Mouse (Mus musculus) hindbrain, embryonic 14.5 days (tissue): ENCODE measurements around the gene Metrn. TPM values are rescaled to one million over a fixed set of nuclear protein-coding genes. Genes with fewer than 3 reads are reported as not detected.
A peak's percentile ranks its signal among the peaks of the same experiment; 100 is the strongest.

ENCODE experiments used
- ATAC-seq: fragments of 200-750 bp; cut with Nextera tagmentation; 2 replicates; pipeline ENCODE4 v1.8.0; 2017; ENCODE audit warnings: moderate number of reproducible peaks, mild to moderate bottlenecking, moderate TSS enrichment, moderate library complexity; ENCODE audit not compliant: low FRiP score
- DNase-seq: peaks from one replicate; pipeline ENCODE4 v3.0.0-alpha.2; 2015; ENCODE audit warnings: low spot score
- H3K27ac ChIP-seq: fragments of 300-500 bp; sonication (generic); 2 replicates; pipeline ENCODE4 v1.5.1; 2014; ENCODE audit warnings: mild to moderate bottlenecking, moderate library complexity
- H3K27me3 ChIP-seq: fragments of 300-500 bp; sonication (generic); 2 replicates; pipeline ENCODE4 v1.6.1; 2014; ENCODE audit warnings: mild to moderate bottlenecking, low read length, mixed read lengths; ENCODE audit not compliant: control insufficient read depth, insufficient read depth
- H3K36me3 ChIP-seq: fragments of 300-500 bp; sonication (generic); replicated peaks from 2 replicates; pipeline ENCODE4 v1.6.1; 2014; ENCODE audit not compliant: control insufficient read depth, insufficient read depth
- H3K4me1 ChIP-seq: fragments of 300-500 bp; sonication (generic); replicated peaks from 2 replicates; pipeline ENCODE4 v1.6.1; 2014; ENCODE audit warnings: antibody characterized with exemption, low read length, mixed read lengths; ENCODE audit not compliant: control insufficient read depth, insufficient read depth
- H3K4me2 ChIP-seq: fragments of 300-500 bp; sonication (generic); replicated peaks from 2 replicates; pipeline ENCODE4 v1.6.1; 2014; ENCODE audit warnings: mild to moderate bottlenecking, moderate library complexity
- H3K4me3 ChIP-seq: fragments of 300-500 bp; sonication (generic); replicated peaks from 2 replicates; pipeline ENCODE4 v1.5.1; 2014; ENCODE audit warnings: mild to moderate bottlenecking, low read length
- H3K9ac ChIP-seq: fragments of 300-500 bp; sonication (generic); 2 replicates; pipeline ENCODE4 v1.6.1; 2014
- H3K9me3 ChIP-seq: fragments of 300-500 bp; sonication (generic); 2 replicates; pipeline ENCODE4 v1.6.1; 2016; ENCODE audit warnings: low read length; ENCODE audit not compliant: control insufficient read depth
- WGBS: fragments of 180-500 bp; shearing (Covaris S2); extraction: QIAGEN DNeasy Blood & Tissue Kit; methylation state at CpG from one replicate; pipeline ENCODE4 v1.1.7; 2014; 5-methylcytosine and 5-hydroxymethylcytosine counted together
- polyA plus RNA-seq: library from polyadenylated mRNA; unstranded; fragments of >200 nt; fragmentation: Nextera tagmentation; extraction: Ambion mirVana; gene quantifications from 2 replicates; pipeline ENCODE4 v1.2.1, GENCODE M21; 2014

The Metrn gene
- polyA plus RNA-seq, 1 experiment from 2014 or later = 11.8 TPM

GRCm38 (mm10) chr17:25762591-25762990 lies 34.3 kb downstream of the Metrn start:
- Histone ChIP-seq H3K4me2 (no peak overlapping the region), H3K4me3 (no peak overlapping the region), H3K4me1 (no peaks in the 10 kb centered on the region), H3K36me3 (no peaks in the 10 kb centered on the region), H3K27me3 (peaks cover 1% of the 10 kb centered on the region; the same call in 1 of the 2 replicates), H3K27ac (no peak overlapping the region), H3K9me3 (no peaks in the 10 kb centered on the region), H3K9ac (no peak overlapping the region)
- no peak for DNase-seq
- ATAC-seq = no peak
- 29% methylated on average over 3 of the region's 3 CpGs for WGBS

- no peak overlapping the region for H3K9ac ChIP-seq
- no peaks in the 10 kb centered on the region for H3K9me3 ChIP-seq
- H3K36me3 ChIP-seq = no peaks in the 10 kb centered on the region
- no peak overlapping the region for H3K27ac ChIP-seq
- WGBS = 37% methylated on average over 4 of the region's 4 CpGs
- ATAC-seq = no peak
- H3K4me3 ChIP-seq = no peak overlapping the region
- no peaks in the 10 kb centered on the region for H3K4me1 ChIP-seq
- no peak overlapping the region for H3K4me2 ChIP-seq
- H3K27me3 ChIP-seq = no peaks in the 10 kb centered on the region
- DNase-seq = no peak
Measured at GRCm38 (mm10) chr17:25761561-25761970, 35.4 kb downstream of the Metrn start.

- no peaks in the 10 kb centered on the region for H3K9me3 ChIP-seq
- 81% methylated on average over 8 of the region's 8 CpGs for WGBS
Measured at GRCm38 (mm10) chr17:25760148-25760547, 36.8 kb downstream of the Metrn start.

GRCm38 (mm10) chr17:25757691-25758090 lies 39.2 kb downstream of the Metrn start:
- DNase-seq = no peak
- Histone ChIP-seq H3K27me3 (no peaks in the 10 kb centered on the region), H3K4me3 (no peak overlapping the region), H3K27ac (no peak overlapping the region), H3K4me1 (no peaks in the 10 kb centered on the region), H3K36me3 (no peaks in the 10 kb centered on the region), H3K4me2 (no peak overlapping the region), H3K9ac (no peak overlapping the region), H3K9me3 (no peaks in the 10 kb centered on the region)
- ATAC-seq = no peak
- 81% methylated on average over 3 of the region's 3 CpGs for WGBS

More at GRCm38 (mm10) chr17:25760148-25760547, 36.8 kb downstream of the Metrn start:
- H3K4me3 ChIP-seq = no peak overlapping the region
- no peaks in the 10 kb centered on the region for H3K36me3 ChIP-seq
- H3K27me3 ChIP-seq = no peaks in the 10 kb centered on the region
- H3K27ac ChIP-seq = no peak overlapping the region
- no peak overlapping the region for H3K4me2 ChIP-seq
- H3K9ac ChIP-seq = no peak overlapping the region
- H3K4me1 ChIP-seq = no peaks in the 10 kb centered on the region
- ATAC-seq (no peak), DNase-seq (no peak)

- Histone ChIP-seq H3K27me3 (no peaks in the 10 kb centered on the region), H3K9ac (no peak overlapping the region), H3K4me3 (no peak overlapping the region), H3K4me1 (0 out of 2 replicates have a peak, but pooled peaks cover 2% of the 10 kb centered on the region), H3K27ac (no peak overlapping the region), H3K4me2 (no peak overlapping the region), H3K9me3 (no peaks in the 10 kb centered on the region), H3K36me3 (no peaks in the 10 kb centered on the region)
- DNase-seq (no peak), ATAC-seq (no peak)
- 85% methylated on average over 9 of the region's 9 CpGs for WGBS
Measured at GRCm38 (mm10) chr17:25756378-25757242, 40.3 kb downstream of the Metrn start.

GRCm38 (mm10) chr17:25755627-25756377 lies 41.1 kb downstream of the Metrn start:
- 71% methylated on average over 4 of the region's 4 CpGs for WGBS
- Histone ChIP-seq H3K27me3 (no peaks in the 10 kb centered on the region), H3K9ac (no peak overlapping the region), H3K4me1 (0 out of 2 replicates have a peak, but pooled peaks cover 4% of the 10 kb centered on the region), H3K4me3 (no peak overlapping the region), H3K4me2 (no peak overlapping the region), H3K36me3 (no peaks in the 10 kb centered on the region), H3K27ac (no peak overlapping the region), H3K9me3 (no peaks in the 10 kb centered on the region)
- ATAC-seq (no peak), DNase-seq (no peak)

GRCm38 (mm10) chr17:25755086-25755485 lies 41.9 kb downstream of the Metrn start:
- no peak overlapping the region for H3K27ac ChIP-seq
- H3K4me2 ChIP-seq = no peak overlapping the region

GRCm38 (mm10) chr17:25754241-25754640 lies 42.7 kb downstream of the Metrn start, which contains the start of gene Msln:
TSS of gene Msln (minus strand) at chr17:25754378.
- no peaks in the 10 kb centered on the region for H3K9me3 ChIP-seq
- H3K27ac ChIP-seq = no peak within 1 kb of the TSS
- WGBS = 84% methylated on average over 9 of the region's 9 CpGs
- no peaks in the 10 kb centered on the region for H3K36me3 ChIP-seq
- DNase-seq = no peak
- ATAC-seq = no peak
- H3K27me3 ChIP-seq = no peaks in the 10 kb centered on the region
- no peak within 1 kb of the TSS for H3K4me2 ChIP-seq
- H3K4me3 ChIP-seq = no peak within 1 kb of the TSS
- H3K4me1 ChIP-seq = 0 out of 2 replicates have a peak, but pooled peaks cover 4% of the 10 kb centered on the region
- no peak within 1 kb of the TSS for H3K9ac ChIP-seq

More at GRCm38 (mm10) chr17:25755086-25755485, 41.9 kb downstream of the Metrn start:
- ATAC-seq (no peak), DNase-seq (no peak)
- no peaks in the 10 kb centered on the region for H3K9me3 ChIP-seq
- 0 out of 2 replicates have a peak, but pooled peaks cover 4% of the 10 kb centered on the region for H3K4me1 ChIP-seq
- no peak overlapping the region for H3K9ac ChIP-seq
- WGBS = 83% methylated on average over 4 of the region's 4 CpGs
- H3K4me3 ChIP-seq = no peak overlapping the region
- H3K27me3 ChIP-seq = no peaks in the 10 kb centered on the region
- no peaks in the 10 kb centered on the region for H3K36me3 ChIP-seq

- Histone ChIP-seq H3K9ac (no peak overlapping the region), H3K36me3 (no peaks in the 10 kb centered on the region), H3K27me3 (no peaks in the 10 kb centered on the region), H3K9me3 (no peaks in the 10 kb centered on the region), H3K27ac (no peak overlapping the region), H3K4me1 (0 out of 2 replicates have a peak, but pooled peaks cover 4% of the 10 kb centered on the region), H3K4me2 (no peak overlapping the region), H3K4me3 (no peak overlapping the region)
- DNase-seq (peak; percentile 36), ATAC-seq (no peak)
- 67% methylated on average over 5 of the region's 5 CpGs for WGBS
Measured at GRCm38 (mm10) chr17:25751446-25751845, 45.5 kb downstream of the Metrn start.
